Comparison of ENCODE assay signal across 8 mouse cellular contexts in the genomic region with DNA sequence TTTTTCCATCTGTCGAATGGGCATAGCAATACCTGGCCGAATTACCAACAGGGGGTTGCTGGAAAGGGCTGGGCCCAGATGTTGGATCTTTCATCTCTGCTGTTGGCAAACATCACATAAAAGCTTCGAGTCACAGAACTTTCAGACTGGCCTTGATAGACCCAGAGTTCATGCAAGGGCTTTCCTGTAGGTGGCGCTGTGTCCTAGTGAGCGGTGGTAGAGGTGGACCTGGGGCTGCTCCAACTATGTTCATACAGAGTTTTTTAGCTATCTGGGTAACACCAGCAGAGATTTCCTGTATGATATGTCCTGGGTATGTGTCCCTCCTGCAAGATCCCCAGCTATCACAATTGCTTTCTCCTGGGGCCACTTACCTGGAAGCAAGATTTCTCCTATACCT. TPM values are rescaled to one million over a fixed set of nuclear protein-coding genes. Genes with fewer than 3 reads are reported as not detected.
A peak's percentile ranks its signal among the peaks of the same experiment; 100 is the strongest.
DNase-seq lines count a peak whose midpoint lies in the region; TF ChIP-seq lines count a peak whose summit lies in the region.

No protein-coding gene starts in this region.

- 12% methylated on average over 5 of the region's 5 CpGs for WGBS in heart, adult 2 months
- 19% methylated on average over 5 of the region's 5 CpGs for WGBS in heart, embryonic 10.5 days

- TF ChIP-seq POLR2A in heart, adult 2 months (IDR thresholded peaks at IDR 0.05; ENCODE audit: insufficient read depth, low read depth, low read length) = no peak

- no peaks in the 10 kb centered on the region for H3K9me3 ChIP-seq in heart, embryonic 10.5 days

- DNase-seq in heart, adult 2 months = peak; percentile 39 to 54
- no peak for DNase-seq in heart, embryonic 10.5 days (ENCODE audit: low spot score)
- peak; percentile 51 for DNase-seq in Muller cell, postnatal 12 days (ENCODE audit: inconsistent ontology term)
- DNase-seq in cerebellum, adult 9-11 months = peak; percentile 77
- DNase-seq in gastrocnemius, postnatal 10 days = peak; percentile 70
- peak; percentile 71 to 72 for DNase-seq in layer of hippocampus, postnatal 36 days
- DNase-seq in mesoderm, embryonic 11.5 days (ENCODE audit: low read depth, low spot score) = peak; percentile 73
- DNase-seq in spleen, postnatal 14 days (ENCODE audit: low spot score in 2 of 2) = peak; percentile 51 to 78

- no peaks in the 10 kb centered on the region for H3K4me1 ChIP-seq in heart, adult 2 months (ENCODE audit: control insufficient read depth, insufficient read depth, low read length)
- no peaks in the 10 kb centered on the region for H3K4me1 ChIP-seq in heart, embryonic 10.5 days

- H3K79me2 ChIP-seq in heart, adult 2 months (replicated peaks; ENCODE audit: control insufficient read depth, insufficient read depth, low read length) = no peaks in the 10 kb centered on the region

- H3K9ac ChIP-seq in heart, adult 2 months (ENCODE audit: low read depth, low read length) = no peak overlapping the region

- TF ChIP-seq EP300 in heart, adult 2 months (IDR thresholded peaks at IDR 0.05; ENCODE audit: insufficient read depth, low read depth, low read length) = 0 out of 2 replicates have a peak, but pooled peaks have one; percentile 27

- no peaks in the 10 kb centered on the region for H3K27me3 ChIP-seq in heart, adult 2 months (ENCODE audit: control insufficient read depth, insufficient read depth, low read length)
- H3K27me3 ChIP-seq in heart, embryonic 10.5 days (ENCODE audit: insufficient read depth, poor library complexity, severe bottlenecking) = no peaks in the 10 kb centered on the region

- no peak overlapping the region for H3K4me3 ChIP-seq in heart, adult 2 months
- no peak overlapping the region for H3K4me3 ChIP-seq in heart, embryonic 10.5 days

- intact Hi-C loops in heart, adult 2 months (cut with DNase I) = no loop called here

- H3K27ac ChIP-seq in heart, adult 2 months = no peak overlapping the region
- no peak overlapping the region for H3K27ac ChIP-seq in heart, embryonic 10.5 days

- peak; percentile 76 for TF ChIP-seq CTCF in heart, adult 2 months (IDR thresholded peaks at IDR 0.05)

- no peaks in the 10 kb centered on the region for H3K36me3 ChIP-seq in heart, adult 2 months (ENCODE audit: control insufficient read depth, insufficient read depth, low read length)
- no peaks in the 10 kb centered on the region for H3K36me3 ChIP-seq in heart, embryonic 10.5 days

RNA-seq across cellular contexts. Expression of gene Arf2, which starts 30.8 kb away (rescaled TPM):
- 10 to 100 TPM; 27.8 to 33.5 TPM for total RNA-seq in heart, adult 2 months (2021)
- 13.7 and 25.2 TPM in 2 replicates for polyA plus RNA-seq in heart, adult 2 months (2012; rRNA removed)
- polyA plus RNA-seq in heart, embryonic 10.5 days (2016; fragmentation: Nextera tagmentation; extraction: Ambion mirVana) = 51.8 and 53.9 TPM in 2 replicates
- total RNA-seq in gastrocnemius, postnatal 10 days (2021) = 10 to 100 TPM; 25.5 to 26.0 TPM
- total RNA-seq in layer of hippocampus, postnatal 36 days (2021) = 10 to 100 TPM; 42.0 to 45.8 TPM

RNA-seq across cellular contexts. Expression of gene Nsf, which starts 43.5 kb away (rescaled TPM):
- 10 to 100 TPM; 26.9 to 28.7 TPM for total RNA-seq in heart, adult 2 months (2021)
- polyA plus RNA-seq in heart, adult 2 months (2012; rRNA removed) = 14.0 and 16.5 TPM in 2 replicates
- polyA plus RNA-seq in heart, embryonic 10.5 days (2016; fragmentation: Nextera tagmentation; extraction: Ambion mirVana) = 43.4 and 46.3 TPM in 2 replicates
- 10 to 100 TPM; 19.7 to 22.2 TPM for total RNA-seq in gastrocnemius, postnatal 10 days (2021)
- 1,000 to 10,000 TPM; 1,120 to 1,198 TPM for total RNA-seq in layer of hippocampus, postnatal 36 days (2021)

Comparison
In these comparisons a context has a peak if more than half of its experiments do, and no peak if none do; other contexts are left out.
1. RNA of gene Nsf, which starts 43.5 kb away (total RNA-seq): 1,120 to 1,198 TPM in layer of hippocampus, postnatal 36 days; 26.9 to 28.7 TPM in heart, adult 2 months and 19.7 to 22.2 TPM in gastrocnemius, postnatal 10 days; every median in the first group is over 10 times any median in the second.